Mouse (Mus musculus): Measurements from ENCODE around the gene Cd84.
"Not testable (repeated sequence)": the region's sequence is repeated elsewhere in the genome, so short reads cannot be mapped to it uniquely, and the experiment has no call there.

Gene Cd84

GRCm38 (mm10) chr1:171839488-171839887 lies at the start of gene Cd84:
Cd84 (plus strand) TSS chr1:171839697.
- DNase-seq (ENCODE audit: extremely low spot score, low spot score), result no peak

DNA sequence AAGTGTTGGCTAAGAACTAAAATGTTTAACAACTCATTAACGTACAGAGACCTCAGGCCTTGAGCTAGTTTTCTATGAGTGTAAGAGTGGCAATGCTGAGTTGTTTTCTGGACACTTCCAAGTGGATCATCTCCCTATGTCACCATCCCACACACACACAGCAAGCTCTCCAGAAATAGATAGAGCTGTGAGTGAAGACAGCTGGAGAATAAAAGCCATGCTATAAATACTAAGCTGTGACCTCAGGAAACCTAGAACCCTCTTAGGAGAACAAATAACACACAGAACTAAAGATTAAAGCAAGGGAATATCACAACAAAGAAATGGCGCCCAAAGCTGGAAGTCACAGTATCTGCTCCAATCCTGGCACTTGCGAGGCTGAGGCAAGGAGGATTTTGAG lies 48.0 kb upstream of the Cd84 start:
- DNase-seq (ENCODE audit: extremely low spot score, low spot score), result no peak

DNA sequence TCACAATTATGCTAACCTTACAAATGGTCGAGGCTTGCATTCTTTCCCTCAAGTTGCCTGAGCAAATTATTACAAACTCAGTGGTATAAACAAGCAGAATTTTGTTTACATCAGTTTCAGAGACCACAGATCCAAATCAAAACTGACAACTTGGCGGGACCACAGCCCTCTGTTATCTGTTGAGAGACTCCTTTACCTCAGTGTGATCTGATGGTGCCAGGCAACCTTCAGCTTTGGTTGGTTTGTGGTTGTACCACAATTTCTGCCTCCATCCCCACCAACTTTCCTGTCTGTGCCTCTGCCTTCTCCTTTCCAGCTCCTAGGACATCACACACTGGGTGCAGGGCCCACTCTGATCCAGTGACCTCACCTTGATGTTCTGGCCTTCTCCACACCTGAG lies 43.3 kb upstream of the Cd84 start:
- no peak for DNase-seq (ENCODE audit: extremely low spot score, low spot score)

DNA sequence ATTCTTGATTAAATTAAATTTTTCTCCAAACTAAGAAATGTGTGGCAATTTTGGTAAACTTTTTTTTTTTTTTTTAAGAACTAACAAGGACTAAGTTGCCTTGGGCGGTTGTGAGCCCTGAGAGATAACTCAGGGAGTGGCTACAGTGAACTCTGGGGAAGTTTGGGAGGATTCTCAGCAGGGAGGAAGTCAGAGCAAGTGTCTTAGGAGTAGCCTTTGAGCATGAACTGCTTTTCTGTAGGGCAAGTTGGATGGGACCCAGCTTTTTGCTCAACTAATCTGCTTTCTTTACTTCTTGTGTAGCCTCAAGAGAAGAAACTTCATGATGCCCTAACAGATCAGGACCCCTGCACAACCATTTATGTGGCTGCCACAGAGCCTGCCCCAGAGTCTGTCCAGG lies 41.7 kb upstream of the Cd84 start:
- DNase-seq (ENCODE audit: extremely low spot score, low spot score), result no peak

DNA sequence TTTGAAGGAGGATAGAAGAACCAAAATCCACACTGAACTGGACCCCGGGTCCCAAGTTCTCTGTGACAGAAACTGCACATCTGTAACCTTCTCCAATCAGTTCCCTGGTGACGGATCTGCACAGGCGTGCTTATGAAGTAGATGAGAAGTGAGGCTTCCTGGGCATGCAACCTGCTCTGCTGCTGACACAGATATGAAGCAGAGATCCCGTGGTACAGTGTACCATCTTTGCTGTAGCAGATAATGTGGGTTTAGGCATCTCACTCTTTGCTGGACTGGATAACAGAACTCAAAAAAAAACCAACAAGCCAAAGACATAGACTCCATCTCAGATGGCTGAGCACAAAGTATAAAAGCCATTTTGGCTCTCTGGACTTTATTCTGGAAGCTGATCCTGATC lies 39.8 kb upstream of the Cd84 start:
- no peak for DNase-seq (ENCODE audit: extremely low spot score, low spot score)

GRCm38 (mm10) chr1:171811048-171811447 lies 28.4 kb upstream of the Cd84 start:
- not testable (repeated sequence) for DNase-seq (ENCODE audit: extremely low spot score, low spot score)

GRCm38 (mm10) chr1:171815545-171816439 lies 23.7 kb upstream of the Cd84 start:
- peak; percentile 16 for DNase-seq (ENCODE audit: extremely low spot score, low spot score)

DNA sequence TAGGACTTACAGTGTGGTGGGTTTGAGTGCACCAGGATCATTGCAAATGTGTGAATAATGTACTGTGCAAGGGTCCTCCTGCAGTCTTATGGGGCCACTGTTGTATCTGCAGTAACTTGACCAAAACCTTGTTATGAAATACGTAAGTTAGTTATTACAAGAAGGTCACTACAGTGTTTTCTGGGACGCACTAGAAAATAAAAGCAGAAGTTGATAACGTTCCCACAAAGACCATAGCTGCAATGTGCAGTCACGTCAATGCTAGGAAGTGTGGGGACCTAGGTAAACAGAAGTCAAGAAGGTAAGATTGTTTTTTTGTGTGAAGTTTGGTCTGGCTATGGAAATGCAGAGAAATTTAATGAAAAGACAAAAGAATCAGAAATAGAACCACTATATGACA lies 22.5 kb upstream of the Cd84 start:
- no peak for DNase-seq (ENCODE audit: extremely low spot score, low spot score)

DNA sequence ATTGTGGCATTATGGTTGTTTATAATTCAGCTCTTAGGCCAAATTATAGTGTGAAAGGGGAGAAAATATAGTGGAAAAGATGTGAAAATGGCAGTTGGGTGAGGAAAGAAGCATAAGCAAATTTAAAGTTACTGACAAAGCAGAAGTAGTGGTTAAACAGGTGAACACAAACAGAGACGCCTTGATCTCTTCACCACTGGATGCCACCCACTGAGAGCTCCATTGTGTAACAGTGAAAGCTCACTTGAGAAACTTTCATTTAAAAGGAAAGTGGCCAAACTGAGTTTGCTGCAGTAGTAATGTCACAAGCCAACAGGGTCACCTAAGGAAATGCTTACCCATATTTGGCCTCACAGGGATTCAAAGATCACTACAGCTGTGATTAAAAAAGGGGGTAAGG lies 18.2 kb upstream of the Cd84 start:
- DNase-seq (ENCODE audit: extremely low spot score, low spot score), result no peak

DNA sequence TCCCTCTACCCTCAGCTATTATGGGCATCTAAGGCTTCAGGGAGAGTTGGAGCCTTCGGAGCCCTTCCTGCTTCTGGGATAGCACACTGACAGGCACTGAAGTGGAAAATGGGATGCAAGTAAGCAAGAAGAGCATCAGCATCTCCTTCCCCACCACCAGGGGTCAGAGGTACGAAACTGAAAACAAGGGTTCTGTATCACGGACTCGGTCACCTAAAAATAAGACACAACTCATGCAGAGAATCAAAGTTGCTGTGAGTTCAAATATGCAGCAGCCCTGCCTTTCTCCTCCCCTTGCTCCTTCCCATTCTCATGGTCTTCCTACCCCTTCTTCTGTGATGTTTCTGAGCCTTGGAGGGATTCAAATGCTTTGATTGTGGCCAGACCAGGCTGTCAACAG lies 14.0 kb upstream of the Cd84 start:
- DNase-seq (ENCODE audit: extremely low spot score, low spot score), result peak; percentile 16

DNA sequence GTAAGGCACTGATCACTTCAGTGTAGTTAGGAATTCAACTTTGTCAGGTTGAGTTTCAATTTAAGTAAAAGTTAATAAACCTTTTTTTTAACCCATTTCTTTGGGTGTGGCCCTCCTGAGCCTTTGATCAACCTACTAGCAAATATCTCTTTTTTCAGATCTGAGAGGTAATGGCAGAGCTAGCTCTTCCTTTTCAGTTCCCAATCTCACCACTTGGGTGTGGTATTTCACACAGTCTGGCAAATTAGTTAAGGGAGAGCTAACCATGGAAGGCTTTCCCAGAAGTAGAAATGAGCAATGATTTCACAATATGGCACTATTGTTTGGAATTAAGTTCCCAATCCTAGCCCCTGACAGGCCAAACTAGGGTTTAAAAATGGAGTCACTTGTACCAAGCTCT lies 13.3 kb upstream of the Cd84 start:
- no peak for DNase-seq (ENCODE audit: extremely low spot score, low spot score)

DNA sequence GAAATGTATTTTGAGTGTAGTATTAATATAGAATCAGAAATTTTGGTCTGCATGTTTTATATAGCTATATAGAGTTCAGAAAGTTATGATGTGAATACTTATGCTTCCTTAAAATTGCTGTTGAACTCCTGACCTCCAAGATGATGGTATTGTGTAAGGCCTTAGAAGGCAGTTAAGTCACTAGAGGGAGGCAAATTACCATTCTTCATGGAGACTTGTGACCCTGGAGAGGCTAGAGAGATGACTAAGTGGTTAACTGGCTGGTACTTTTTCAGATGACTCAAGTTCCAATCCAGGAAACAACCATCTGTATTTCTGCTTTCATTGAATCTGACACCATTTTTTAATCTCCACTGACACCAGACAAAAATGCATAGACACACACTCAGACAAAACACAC lies 11.8 kb upstream of the Cd84 start:
- no peak for DNase-seq (ENCODE audit: extremely low spot score, low spot score)

DNA sequence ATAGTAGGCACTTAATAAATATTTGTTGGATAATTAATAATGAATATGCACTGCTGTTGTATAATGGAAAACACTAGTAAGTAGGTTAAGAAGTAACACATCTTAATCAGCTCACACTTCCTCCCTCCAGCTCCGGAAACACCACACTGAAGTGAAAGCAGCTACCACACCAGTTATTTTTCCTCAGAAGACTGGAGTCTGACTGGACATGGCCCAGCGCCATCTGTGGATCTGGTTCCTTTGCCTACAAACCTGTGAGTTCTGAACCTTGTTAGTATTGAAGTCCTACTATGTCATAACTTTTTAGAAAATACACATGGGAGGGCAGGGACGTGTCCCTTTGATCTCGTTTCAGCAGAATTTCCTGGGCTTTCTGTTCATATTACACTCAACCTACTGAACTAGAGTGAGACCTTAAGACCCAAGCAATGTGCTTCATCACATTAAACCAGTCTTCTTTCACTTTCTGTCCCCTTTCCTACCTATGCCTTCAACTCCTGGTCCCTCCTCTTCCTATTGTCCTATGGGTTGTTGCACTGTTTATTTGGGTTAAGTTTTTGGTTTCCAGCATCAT lies 1.0 kb downstream of the Cd84 start:
- no peak for DNase-seq (ENCODE audit: extremely low spot score, low spot score)

DNA sequence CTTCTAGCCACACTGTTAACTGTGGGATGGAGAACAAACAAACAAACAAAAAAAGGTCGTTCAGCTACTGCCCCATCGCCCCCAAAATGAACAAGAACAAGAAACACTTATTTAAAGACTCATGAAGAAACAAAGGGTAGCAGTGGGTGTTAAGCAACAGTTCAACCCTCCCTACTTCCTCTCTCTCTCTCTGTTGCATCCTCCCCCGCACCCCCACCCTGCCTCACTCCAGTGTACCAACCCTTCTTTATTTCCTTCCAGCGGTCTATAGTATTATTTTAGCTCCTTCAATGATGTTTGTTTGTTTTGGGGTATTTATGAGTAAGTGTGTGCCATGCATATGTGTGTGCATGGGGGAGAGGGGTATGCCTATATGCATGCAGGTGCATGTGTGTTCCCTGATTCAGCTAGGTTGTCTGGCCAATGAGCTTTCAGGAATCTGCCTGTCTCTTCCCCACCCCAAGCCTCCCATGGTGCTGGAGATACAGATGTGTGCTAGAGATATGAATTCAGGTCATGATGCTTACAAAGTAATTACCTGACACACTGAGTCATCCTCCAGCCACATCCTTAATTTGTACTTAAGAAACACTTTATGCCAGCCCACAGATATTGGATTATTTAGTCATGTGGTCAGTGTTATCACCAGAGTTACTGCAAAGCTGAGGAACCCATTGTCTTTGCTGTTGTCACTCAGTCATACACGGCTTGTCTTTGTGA lies 5.7 kb downstream of the Cd84 start:
- no peak for DNase-seq (ENCODE audit: extremely low spot score, low spot score)

GRCm38 (mm10) chr1:171848201-171848600 lies 8.7 kb downstream of the Cd84 start:
- no peak for DNase-seq (ENCODE audit: extremely low spot score, low spot score)

DNA sequence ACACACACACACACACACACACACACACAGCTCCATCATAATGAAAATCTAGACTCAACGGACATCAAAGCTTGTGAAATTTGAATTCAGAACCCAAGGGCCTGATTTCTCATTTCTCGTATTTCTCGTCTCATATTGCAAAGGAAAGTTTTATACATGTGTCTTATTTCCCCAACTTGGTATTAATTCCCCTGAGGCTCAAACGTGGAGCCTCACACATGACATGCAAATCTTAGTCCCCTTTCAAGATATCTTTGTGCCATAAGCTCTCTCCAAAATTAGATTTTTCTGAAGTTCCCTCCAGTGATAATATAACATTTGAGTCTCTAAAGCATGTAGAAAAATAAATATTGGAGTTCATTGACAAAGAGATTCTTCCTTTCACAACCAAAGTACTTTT lies 9.3 kb downstream of the Cd84 start:
- no peak for DNase-seq (ENCODE audit: extremely low spot score, low spot score)

DNA sequence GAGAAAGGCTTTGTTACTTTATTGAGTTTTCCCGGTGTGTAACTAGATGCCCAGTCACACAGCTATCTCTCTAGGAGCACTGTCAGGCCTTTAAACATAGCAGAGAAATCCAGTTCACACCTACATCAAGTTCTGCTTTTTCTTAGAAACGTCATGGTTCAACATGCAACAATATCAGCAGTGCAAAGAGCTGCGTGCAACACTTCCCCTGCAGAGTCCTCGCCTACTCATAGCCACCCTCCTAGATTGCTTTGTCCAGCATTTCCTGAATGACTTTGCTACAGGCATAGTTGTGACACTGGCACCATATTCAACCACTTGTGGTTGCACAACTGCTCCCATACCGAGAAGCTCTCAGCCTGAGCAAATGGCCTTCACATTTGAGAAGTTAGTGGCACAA lies 10.0 kb downstream of the Cd84 start:
- DNase-seq (ENCODE audit: extremely low spot score, low spot score), result no peak

- no peak for DNase-seq (ENCODE audit: extremely low spot score, low spot score)
These were observed 26.0 kb downstream of the Cd84 start for GRCm38 (mm10) chr1:171865467-171865866.

DNA sequence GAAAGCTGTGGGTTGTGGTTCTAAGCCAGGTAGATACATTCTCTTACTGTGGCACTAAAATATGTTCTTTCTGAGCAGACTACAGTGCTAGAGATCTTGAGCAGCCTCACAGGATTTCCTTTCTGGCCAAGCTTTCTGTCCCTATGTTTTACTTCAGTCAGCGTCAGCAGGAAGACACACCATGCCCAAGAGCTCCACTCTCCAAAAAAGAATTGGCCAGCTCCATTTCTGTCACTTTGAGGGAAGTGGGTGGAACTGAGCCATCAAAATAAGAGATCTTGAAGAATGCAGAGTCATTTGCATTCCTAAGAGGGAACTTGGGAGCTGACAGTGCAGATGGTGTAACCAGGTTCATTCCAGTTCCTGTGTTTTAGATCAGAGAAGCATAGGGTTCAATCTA lies 47.5 kb downstream of the Cd84 start:
- no peak for DNase-seq (ENCODE audit: extremely low spot score, low spot score)

GRCm38 (mm10) chr1:171895364-171895763 lies 55.9 kb downstream of the Cd84 start, which contains the start of gene Gm10521:
Gm10521 (plus strand) TSS chr1:171895664.
- DNase-seq (ENCODE audit: extremely low spot score, low spot score), result not testable (repeated sequence)

GRCm38 (mm10) chr1:171904011-171904410 lies 64.5 kb downstream of the Cd84 start:
- DNase-seq (ENCODE audit: extremely low spot score, low spot score), result no peak
